Mouse (Mus musculus) bone marrow macrophage, adult 2 months (primary cell): ENCODE data around the gene Olfr287. TPM values are rescaled to one million over a fixed set of nuclear protein-coding genes. Genes with fewer than 3 reads are reported as not detected.

ENCODE experiments used
- H3K27ac ChIP-seq: 2 replicates; pipeline ENCODE4 v1.5.1; 2012; ENCODE audit warnings: low read depth, low read length; ENCODE audit not compliant: insufficient read depth
- H3K4me1 ChIP-seq: 2 replicates; pipeline ENCODE4 v1.6.1; 2012; ENCODE audit warnings: low read length; ENCODE audit not compliant: control insufficient read depth, insufficient read depth
- H3K4me3 ChIP-seq: 2 replicates; pipeline ENCODE4 v1.5.1; 2012; ENCODE audit warnings: mild to moderate bottlenecking, low read length, moderate library complexity; ENCODE audit not compliant: insufficient read depth
- CTCF ChIP-seq: IDR thresholded peaks from 2 replicates; pipeline ENCODE4 v1.5.1; 2012; ENCODE audit warnings: low read depth, mild to moderate bottlenecking, low read length, moderate library complexity
- POLR2A ChIP-seq: IDR thresholded peaks from 2 replicates; pipeline ENCODE4 v1.6.1; 2012; ENCODE audit warnings: mild to moderate bottlenecking, low read depth, low read length, borderline replicate concordance
- polyA plus RNA-seq: library from polyadenylated mRNA; stranded (reverse); fragments of >200 nt; gene quantifications from 2 replicates; pipeline ENCODE4 v1.2.4, GENCODE M21; 2012; ENCODE audit not compliant: missing spikeins, insufficient read depth, insufficient read length

The Olfr287 gene
- polyA plus RNA-seq, 1 experiment, result not detected

GRCm38 (mm10) chr15:98170917-98171316 lies 49.9 kb downstream of the Olfr287 start:
- Histone ChIP-seq H3K27ac (no peak overlapping the region), H3K4me3 (no peak overlapping the region), H3K4me1 (no peaks in the 10 kb centered on the region)
- TF ChIP-seq CTCF (no peak), POLR2A (no peak)

GRCm38 (mm10) chr15:98170365-98170764 lies 50.5 kb downstream of the Olfr287 start:
- Histone ChIP-seq H3K4me3 (no peak overlapping the region), H3K4me1 (no peaks in the 10 kb centered on the region), H3K27ac (no peak overlapping the region)
- no peak for TF ChIP-seq POLR2A
- TF ChIP-seq CTCF, result no peak

GRCm38 (mm10) chr15:98168622-98169004 lies 52.2 kb downstream of the Olfr287 start:
- TF ChIP-seq POLR2A, result no peak
- TF ChIP-seq CTCF, result no peak
- Histone ChIP-seq H3K4me3 (no peak overlapping the region), H3K27ac (no peak overlapping the region), H3K4me1 (no peaks in the 10 kb centered on the region)

GRCm38 (mm10) chr15:98167645-98168621 lies 52.9 kb downstream of the Olfr287 start:
- Histone ChIP-seq H3K4me3 (no peak overlapping the region), H3K27ac (no peak overlapping the region), H3K4me1 (no peaks in the 10 kb centered on the region)
- TF ChIP-seq POLR2A (no peak), CTCF (no peak)

GRCm38 (mm10) chr15:98166963-98167644 lies 53.8 kb downstream of the Olfr287 start, which contains the start of gene Ccdc184:
TSS of gene Ccdc184 (plus strand) at chr15:98167158.
- Histone ChIP-seq H3K4me3 (no peak within 1 kb of the TSS), H3K27ac (no peak within 1 kb of the TSS), H3K4me1 (no peaks in the 10 kb centered on the region)
- TF ChIP-seq CTCF, result no peak
- no peak for TF ChIP-seq POLR2A

- no peak within 1 kb of the TSS for H3K4me3 ChIP-seq
- TF ChIP-seq POLR2A (no peak), CTCF (no peak)
Measured at GRCm38 (mm10) chr15:98165525-98165924, 55.3 kb downstream of the Olfr287 start, which contains the start of gene Asb8. TSS of gene Asb8 (minus strand) at chr15:98165625.

GRCm38 (mm10) chr15:98162561-98162960 lies 58.3 kb downstream of the Olfr287 start:
- Histone ChIP-seq H3K27ac (no peak overlapping the region), H3K4me3 (no peak overlapping the region), H3K4me1 (no peaks in the 10 kb centered on the region)
- no peak for TF ChIP-seq CTCF
- no peak for TF ChIP-seq POLR2A

More at GRCm38 (mm10) chr15:98165525-98165924, 55.3 kb downstream of the Olfr287 start, which contains the start of gene Asb8:
- Histone ChIP-seq H3K27ac (no peak within 1 kb of the TSS), H3K4me1 (no peaks in the 10 kb centered on the region)

- Histone ChIP-seq H3K4me3 (no peak overlapping the region), H3K27ac (no peak overlapping the region), H3K4me1 (no peaks in the 10 kb centered on the region)
- TF ChIP-seq CTCF, result no peak
- no peak for TF ChIP-seq POLR2A
Measured at GRCm38 (mm10) chr15:98161026-98161805, 59.6 kb downstream of the Olfr287 start.

GRCm38 (mm10) chr15:98157253-98157652 lies 63.6 kb downstream of the Olfr287 start:
- TF ChIP-seq CTCF (no peak), POLR2A (no peak)
- H3K4me3 ChIP-seq, result no peak overlapping the region
- no peak overlapping the region for H3K27ac ChIP-seq
- H3K4me1 ChIP-seq, result peaks cover 10% of the 10 kb centered on the region

Other genes with a start within 250 kb of the Olfr287 start
- gene Col2a1, start 216.4 kb downstream of the Olfr287 start, polyA plus RNA-seq, result 0.87 and 1.0 TPM in 2 replicates
- gene Pfkm, start 128.5 kb downstream of the Olfr287 start, polyA plus RNA-seq, result 11.0 and 13.1 TPM in 2 replicates
- gene Senp1, start 127.3 kb downstream of the Olfr287 start, polyA plus RNA-seq, result 16.7 and 18.7 TPM in 2 replicates
- gene Asb8, start 55.4 kb downstream of the Olfr287 start, polyA plus RNA-seq, result 28.2 and 33.5 TPM in 2 replicates
- gene Ccdc184, start 53.9 kb downstream of the Olfr287 start, polyA plus RNA-seq, result not detected in 2 replicates
- not detected in 2 replicates for gene Olfr288, start 25.5 kb downstream of the Olfr287 start, polyA plus RNA-seq
- gene Gm44579, start 79 bp downstream of the Olfr287 start, polyA plus RNA-seq, result not detected in 2 replicates
- gene Olfr286, start 13.4 kb upstream of the Olfr287 start, polyA plus RNA-seq, result not detected in 2 replicates
- gene H1fnt, start 36.2 kb upstream of the Olfr287 start, polyA plus RNA-seq, result not detected in 2 replicates
- not detected in 2 replicates for gene Zfp641, start 75.1 kb upstream of the Olfr287 start, polyA plus RNA-seq
- not detected in 2 replicates for gene Olfr285, start 96.3 kb upstream of the Olfr287 start, polyA plus RNA-seq
- not detected in 2 replicates for gene Olfr284, start 119.9 kb upstream of the Olfr287 start, polyA plus RNA-seq
- gene Olfr283, start 159.9 kb upstream of the Olfr287 start, polyA plus RNA-seq, result not detected in 2 replicates
- gene Olfr282, start 210.2 kb upstream of the Olfr287 start, polyA plus RNA-seq, result not detected in 2 replicates
- gene Olfr281, start 231.5 kb upstream of the Olfr287 start, polyA plus RNA-seq, result not detected in 2 replicates
- not detected in 2 replicates for gene OR5BS1P, start 248.8 kb upstream of the Olfr287 start, polyA plus RNA-seq